Mouse (Mus musculus) C2C12 (cell line): ENCODE data around the gene Slc9a5. TPM values are rescaled to one million over a fixed set of nuclear protein-coding genes. Genes with fewer than 3 reads are reported as not detected.

ENCODE experiments used
- H3K27me3 ChIP-seq: one replicate; pipeline ENCODE4 v1.6.1; 2011; ENCODE audit not compliant: control insufficient read depth, insufficient read depth, insufficient read length
- H3K36me3 ChIP-seq: one replicate; pipeline ENCODE4 v1.6.1; 2011; ENCODE audit not compliant: control insufficient read depth, insufficient read depth
- H3K4me3 ChIP-seq: one replicate; pipeline ENCODE4 v1.5.1; 2011; ENCODE audit warnings: mild to moderate bottlenecking, control low read depth; ENCODE audit not compliant: poor library complexity, insufficient read depth, severe bottlenecking
- H3K79me2 ChIP-seq: one replicate; pipeline ENCODE4 v1.6.1; 2011; ENCODE audit not compliant: control insufficient read depth, insufficient read depth
- H3K79me3 ChIP-seq: one replicate; pipeline ENCODE4 v1.6.1; 2011; ENCODE audit warnings: low read depth, control low read depth
- H3ac ChIP-seq: one replicate; pipeline ENCODE3; 2011; ENCODE audit warnings: low read depth; ENCODE audit not compliant: control insufficient read depth, insufficient read length
- CEBPB ChIP-seq: IDR thresholded peaks from one replicate; pipeline ENCODE4 v1.6.1; 2011; ENCODE audit warnings: low read depth, mild to moderate bottlenecking, control low read depth, moderate library complexity
- CTCF ChIP-seq: IDR thresholded peaks from one replicate; pipeline ENCODE4 v1.5.1; 2011; ENCODE audit not compliant: control insufficient read depth, insufficient read depth, insufficient read length
- FOSL1 ChIP-seq: IDR thresholded peaks from one replicate; pipeline ENCODE4 v1.8.0; 2011; ENCODE audit warnings: mild to moderate bottlenecking, low read length; ENCODE audit not compliant: poor library complexity, insufficient read depth, severe bottlenecking
- MAX ChIP-seq: IDR thresholded peaks from one replicate; pipeline ENCODE4 v1.6.1; 2011; ENCODE audit warnings: mild to moderate bottlenecking, control low read depth
- MYOD1 ChIP-seq: IDR thresholded peaks from one replicate; pipeline ENCODE4 v1.6.1; 2011; ENCODE audit warnings: low read depth; ENCODE audit not compliant: control insufficient read depth, insufficient read length
- MYOG ChIP-seq: IDR thresholded peaks from one replicate; pipeline ENCODE4 v1.6.1; 2011; ENCODE audit not compliant: control insufficient read depth, insufficient read length; ENCODE audit errors: extremely low read depth
- USF1 ChIP-seq: IDR thresholded peaks from one replicate; pipeline ENCODE4 v1.6.1; 2011; ENCODE audit warnings: low read depth, mild to moderate bottlenecking, control low read depth, moderate library complexity
- polyA plus RNA-seq: library from polyadenylated mRNA; unstranded; fragments of >200 nt; fragmentation: generic; extraction: Trizol; gene quantifications from one replicate; pipeline ENCODE4 v1.2.1, GENCODE M21; 2012; ENCODE audit warnings: missing spikeins

Slc9a5 gene
- polyA plus RNA-seq, 1 experiment: 6.6 TPM

GRCm38 (mm10) chr8:105330325-105330724 is 18.3 kb upstream of the Slc9a5 start:
- peaks cover 38% of the 10 kb centered on the region for H3K79me2 ChIP-seq
- H3K36me3 ChIP-seq: peaks cover 75% of the 10 kb centered on the region
- no peaks in the 10 kb centered on the region for H3K27me3 ChIP-seq
- no peak overlapping the region for H3K4me3 ChIP-seq
- TF ChIP-seq MYOG (no peak), CTCF (no peak), MAX (no peak), CEBPB (no peak), MYOD1 (no peak), USF1 (no peak)
- H3ac ChIP-seq: no peak overlapping the region
- peaks cover 18% of the 10 kb centered on the region for H3K79me3 ChIP-seq

DNA sequence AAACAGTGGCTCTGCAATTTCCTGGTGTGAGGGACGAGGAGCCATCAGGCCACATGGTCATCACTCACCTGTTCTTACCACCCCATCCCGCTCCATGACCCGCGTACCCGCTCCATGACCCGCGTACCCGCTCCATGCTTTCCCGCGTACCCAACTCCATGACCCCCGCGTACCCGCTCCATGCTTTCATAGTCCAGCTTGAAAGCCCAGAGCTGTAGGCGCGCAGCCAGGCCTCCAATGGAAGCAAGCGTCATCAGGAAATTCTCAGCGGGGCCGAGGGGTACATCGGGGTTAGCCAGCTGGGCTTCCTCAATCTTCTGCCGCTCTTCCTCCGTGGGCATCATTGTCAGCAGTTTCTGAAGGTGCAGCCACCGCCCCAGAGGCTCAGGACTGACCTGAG is 17.2 kb upstream of the Slc9a5 start:
- Histone ChIP-seq H3K27me3 (no peaks in the 10 kb centered on the region), H3K79me2 (peaks cover 29% of the 10 kb centered on the region), H3K36me3 (peaks cover 87% of the 10 kb centered on the region), H3K79me3 (peaks cover 15% of the 10 kb centered on the region), H3ac (no peak overlapping the region), H3K4me3 (no peak overlapping the region)
- TF ChIP-seq MYOG: no peak
- TF ChIP-seq USF1: no peak
- no peak for TF ChIP-seq FOSL1
- TF ChIP-seq CEBPB: no peak
- no peak for TF ChIP-seq CTCF
- no peak for TF ChIP-seq MYOD1
- no peak for TF ChIP-seq MAX

DNA sequence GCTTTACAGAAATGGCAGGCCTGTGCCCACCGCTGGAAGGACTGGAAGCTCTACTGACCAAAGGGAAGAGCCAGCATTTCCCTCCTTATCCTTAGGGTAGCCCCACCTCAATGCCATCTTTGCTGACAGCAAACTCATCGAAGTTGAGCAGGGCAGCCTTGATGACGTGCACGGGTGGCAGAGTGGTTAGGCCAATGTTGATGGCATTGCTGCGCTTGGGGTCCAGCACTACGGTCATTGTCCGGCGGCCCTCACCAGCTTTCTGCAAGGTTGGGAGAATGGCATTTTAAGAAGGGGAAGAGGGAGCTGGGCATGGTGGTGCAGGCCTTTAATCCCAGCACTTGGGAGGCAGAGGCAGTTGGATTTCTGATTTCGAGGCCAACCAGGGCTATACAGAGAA is 16.7 kb upstream of the Slc9a5 start:
- Histone ChIP-seq H3K36me3 (peaks cover 91% of the 10 kb centered on the region), H3K79me3 (peaks cover 11% of the 10 kb centered on the region), H3K27me3 (no peaks in the 10 kb centered on the region), H3ac (no peak overlapping the region), H3K4me3 (no peak overlapping the region), H3K79me2 (peaks cover 24% of the 10 kb centered on the region)
- no peak for TF ChIP-seq MYOD1
- TF ChIP-seq CTCF: no peak
- no peak for TF ChIP-seq USF1
- no peak for TF ChIP-seq CEBPB
- no peak for TF ChIP-seq MAX
- TF ChIP-seq FOSL1: no peak
- TF ChIP-seq MYOG: no peak

DNA sequence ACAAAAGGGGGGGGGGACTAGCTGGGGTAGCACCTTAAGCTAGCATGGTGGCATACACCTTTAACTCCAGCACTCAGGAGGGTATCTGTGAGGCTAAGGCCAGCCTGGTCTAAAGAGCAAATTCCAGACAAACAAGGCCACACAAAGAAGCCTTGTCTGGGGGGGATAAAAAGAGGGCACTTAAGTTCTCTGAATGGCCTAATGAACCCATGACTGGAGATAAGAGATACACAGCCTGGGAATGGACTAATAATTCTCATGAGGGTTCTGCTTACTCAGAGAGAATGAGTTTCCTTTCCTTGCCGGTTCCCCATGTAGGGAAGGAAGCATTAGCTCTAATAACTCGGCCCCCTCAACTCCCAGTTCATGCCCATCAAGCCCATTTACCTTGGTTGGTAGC is 16.1 kb upstream of the Slc9a5 start:
- TF ChIP-seq FOSL1 (no peak), USF1 (no peak), CTCF (no peak), CEBPB (no peak), MAX (no peak), MYOD1 (no peak), MYOG (no peak)
- no peak overlapping the region for H3K4me3 ChIP-seq
- peaks cover 5% of the 10 kb centered on the region for H3K79me3 ChIP-seq
- H3K36me3 ChIP-seq: peaks cover 97% of the 10 kb centered on the region
- no peak overlapping the region for H3ac ChIP-seq
- no peaks in the 10 kb centered on the region for H3K27me3 ChIP-seq
- peaks cover 19% of the 10 kb centered on the region for H3K79me2 ChIP-seq

GRCm38 (mm10) chr8:105336373-105337130 is 12.1 kb upstream of the Slc9a5 start:
- Histone ChIP-seq H3K27me3 (no peaks in the 10 kb centered on the region), H3K4me3 (no peak overlapping the region), H3K79me3 (peaks cover 18% of the 10 kb centered on the region), H3ac (no peak overlapping the region), H3K79me2 (peaks cover 32% of the 10 kb centered on the region), H3K36me3 (peaks cover 94% of the 10 kb centered on the region)
- TF ChIP-seq USF1 (no peak), CEBPB (no peak), CTCF (no peak), MYOD1 (no peak), MAX (no peak), FOSL1 (no peak), MYOG (no peak)

GRCm38 (mm10) chr8:105338992-105339391 is 9.7 kb upstream of the Slc9a5 start:
- no peak for TF ChIP-seq USF1
- no peak for TF ChIP-seq CTCF
- TF ChIP-seq MYOD1: no peak
- TF ChIP-seq FOSL1: no peak
- no peak for TF ChIP-seq MAX
- no peak for TF ChIP-seq CEBPB
- TF ChIP-seq MYOG: no peak
- H3K4me3 ChIP-seq: no peak overlapping the region
- H3K27me3 ChIP-seq: no peaks in the 10 kb centered on the region
- no peak overlapping the region for H3ac ChIP-seq
- peaks cover 40% of the 10 kb centered on the region for H3K79me3 ChIP-seq
- H3K79me2 ChIP-seq: peaks cover 56% of the 10 kb centered on the region
- H3K36me3 ChIP-seq: peaks cover 92% of the 10 kb centered on the region
